Mouse (Mus musculus): ENCODE measurements around the gene Mical3. TPM values are rescaled to one million over a fixed set of nuclear protein-coding genes. Genes with fewer than 3 reads are reported as not detected.
"Not testable (repeated sequence)": the region's sequence is repeated elsewhere in the genome, so short reads cannot be mapped to it uniquely, and the experiment has no call there.

The Mical3 gene
- polyA plus RNA-seq, 1 experiment from 2014 or later: 17.0 TPM

DNA sequence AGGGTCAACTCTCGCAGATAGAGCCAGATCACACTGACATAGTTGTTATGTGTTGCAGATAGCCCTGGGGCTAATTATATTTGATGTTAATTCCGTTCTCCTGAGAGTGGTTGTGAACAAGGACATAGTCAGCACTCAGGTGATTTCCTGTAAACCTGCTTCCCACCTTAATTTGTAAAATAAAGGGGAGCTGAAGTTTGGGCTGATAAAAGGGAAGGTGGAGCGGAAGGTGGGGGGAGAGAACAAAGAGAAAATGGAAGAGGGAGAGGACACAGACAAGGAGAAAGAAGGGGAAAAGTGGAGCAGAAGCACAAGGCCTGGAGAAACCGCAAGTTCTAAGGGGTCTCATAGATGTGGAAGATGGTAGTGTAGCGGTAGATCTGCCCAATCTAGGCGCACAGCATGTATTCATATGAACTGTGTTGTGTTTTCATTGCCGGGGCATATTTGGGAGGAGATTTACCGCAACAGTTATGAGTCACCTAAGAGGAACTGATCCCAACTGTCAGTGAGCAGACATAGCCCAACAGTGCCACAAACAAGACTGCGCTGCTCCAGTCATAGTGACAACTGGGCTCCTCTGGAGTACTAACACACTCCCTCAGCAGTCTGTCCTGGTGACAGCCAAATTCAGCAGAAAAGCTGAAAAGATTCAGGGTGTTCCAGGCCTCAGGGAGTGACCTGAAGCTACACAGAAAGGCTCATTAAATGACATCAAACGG, 222.8 kb downstream of the Mical3 start:
- 85% methylated on average over 9 of the region's 10 CpGs for WGBS
- not testable (repeated sequence) for H3K4me3 ChIP-seq (ENCODE audit: low read depth, low read length); H3K36me3 ChIP-seq (ENCODE audit: control insufficient read depth, insufficient read depth, low read length); H3K9me3 ChIP-seq (ENCODE audit: control insufficient read depth, low read length); H3K4me1 ChIP-seq (ENCODE audit: control insufficient read depth, insufficient read depth, low read length); H3K27me3 ChIP-seq (replicated peaks; ENCODE audit: control insufficient read depth, insufficient read depth, low read length); DNase-seq (ENCODE audit: low spot score); ATAC-seq (ENCODE audit: low read depth); H3K27ac ChIP-seq (replicated peaks; ENCODE audit: low read depth, low read length); H3K9ac ChIP-seq (ENCODE audit: low read depth, low read length); H3K4me2 ChIP-seq (ENCODE audit: low read depth, low read length)

DNA sequence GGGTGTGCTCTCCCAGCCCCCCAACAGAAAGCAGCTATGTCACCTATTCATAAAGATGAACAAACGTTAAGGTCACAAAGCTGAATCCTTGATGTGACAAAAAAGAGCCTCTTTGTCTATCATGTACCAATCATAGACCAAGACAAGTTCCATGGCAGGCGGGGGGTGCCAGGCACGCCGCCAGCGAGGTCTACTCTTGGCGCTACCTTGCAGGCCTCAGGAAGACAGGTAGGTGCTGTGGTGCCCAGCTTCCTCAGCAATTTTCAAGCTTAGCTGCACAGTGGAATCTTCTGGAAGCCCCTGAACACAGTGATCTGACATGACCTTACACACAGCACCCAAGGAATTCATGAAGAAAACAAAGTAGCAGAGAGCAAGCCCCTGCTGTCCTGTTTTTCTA, 224.3 kb downstream of the Mical3 start:
- Histone ChIP-seq H3K36me3 (ENCODE audit: control insufficient read depth, insufficient read depth, low read length) (no peaks in the 10 kb centered on the region), H3K27ac (replicated peaks; ENCODE audit: low read depth, low read length) (no peak overlapping the region), H3K4me3 (ENCODE audit: low read depth, low read length) (no peak overlapping the region), H3K4me1 (ENCODE audit: control insufficient read depth, insufficient read depth, low read length) (no peaks in the 10 kb centered on the region), H3K9me3 (ENCODE audit: control insufficient read depth, low read length) (no peaks in the 10 kb centered on the region), H3K27me3 (replicated peaks; ENCODE audit: control insufficient read depth, insufficient read depth, low read length) (no peaks in the 10 kb centered on the region), H3K9ac (ENCODE audit: low read depth, low read length) (no peak overlapping the region), H3K4me2 (ENCODE audit: low read depth, low read length) (no peak overlapping the region)
- DNase-seq (ENCODE audit: low spot score): no peak
- WGBS: 92% methylated on average over 6 of the region's 6 CpGs
- ATAC-seq (ENCODE audit: low read depth): no peak

DNA sequence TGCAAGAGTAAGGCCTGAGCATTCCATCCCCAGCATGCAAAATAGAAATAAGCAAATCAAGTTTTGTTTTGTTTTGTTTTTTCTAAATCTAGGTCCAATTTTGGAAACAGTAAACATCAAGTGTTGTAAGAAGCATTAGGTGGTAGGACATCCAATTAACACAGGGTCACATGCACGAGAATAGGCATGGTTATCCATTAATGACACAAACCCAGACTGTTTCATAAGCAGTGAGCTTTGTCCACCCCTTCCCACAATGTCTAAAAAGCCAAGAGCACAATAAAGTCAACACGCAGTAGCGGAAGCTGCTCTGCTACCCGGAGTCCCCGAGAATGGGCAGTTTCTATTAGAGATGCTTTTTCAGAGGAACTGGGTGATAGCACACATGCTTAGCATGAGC, 225.7 kb downstream of the Mical3 start:
- Histone ChIP-seq H3K4me2 (ENCODE audit: low read depth, low read length) (no peak overlapping the region), H3K27ac (replicated peaks; ENCODE audit: low read depth, low read length) (no peak overlapping the region), H3K9me3 (ENCODE audit: control insufficient read depth, low read length) (no peaks in the 10 kb centered on the region), H3K27me3 (replicated peaks; ENCODE audit: control insufficient read depth, insufficient read depth, low read length) (no peaks in the 10 kb centered on the region), H3K4me1 (ENCODE audit: control insufficient read depth, insufficient read depth, low read length) (no peaks in the 10 kb centered on the region), H3K9ac (ENCODE audit: low read depth, low read length) (no peak overlapping the region), H3K36me3 (ENCODE audit: control insufficient read depth, insufficient read depth, low read length) (no peaks in the 10 kb centered on the region), H3K4me3 (ENCODE audit: low read depth, low read length) (no peak overlapping the region)
- DNase-seq (ENCODE audit: low spot score) (no peak), ATAC-seq (ENCODE audit: low read depth) (no peak)
- 88% methylated on average over 5 of the region's 5 CpGs for WGBS

DNA sequence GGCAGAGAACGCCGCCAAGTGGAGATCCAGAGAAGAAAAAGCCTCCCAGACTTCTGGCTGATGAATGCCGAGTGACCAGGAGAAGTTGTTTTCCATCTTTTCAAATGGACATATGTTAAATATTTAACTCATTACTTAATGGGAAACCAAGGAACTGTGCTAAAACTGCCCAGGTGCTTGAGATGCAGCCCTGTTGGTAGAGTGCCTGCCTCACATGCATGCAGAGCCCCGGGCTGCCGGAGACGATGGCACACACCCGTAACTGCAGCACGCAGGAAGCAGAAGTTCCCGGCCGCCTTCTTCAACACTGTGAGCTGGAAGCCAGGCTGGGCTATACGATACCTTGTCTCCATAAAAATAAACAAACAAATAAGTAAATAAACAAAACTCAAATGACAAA, 226.8 kb downstream of the Mical3 start:
- H3K4me3 ChIP-seq (ENCODE audit: low read depth, low read length): no peak overlapping the region
- no peaks in the 10 kb centered on the region for H3K4me1 ChIP-seq (ENCODE audit: control insufficient read depth, insufficient read depth, low read length)
- ATAC-seq (ENCODE audit: low read depth) (no peak), DNase-seq (ENCODE audit: low spot score) (no peak)
- WGBS: 81% methylated on average over 11 of the region's 11 CpGs
- H3K27me3 ChIP-seq (replicated peaks; ENCODE audit: control insufficient read depth, insufficient read depth, low read length): no peaks in the 10 kb centered on the region
- no peak overlapping the region for H3K27ac ChIP-seq (replicated peaks; ENCODE audit: low read depth, low read length)
- no peak overlapping the region for H3K9ac ChIP-seq (ENCODE audit: low read depth, low read length)
- no peak overlapping the region for H3K4me2 ChIP-seq (ENCODE audit: low read depth, low read length)
- H3K9me3 ChIP-seq (ENCODE audit: control insufficient read depth, low read length): no peaks in the 10 kb centered on the region
- H3K36me3 ChIP-seq (ENCODE audit: control insufficient read depth, insufficient read depth, low read length): no peaks in the 10 kb centered on the region

DNA sequence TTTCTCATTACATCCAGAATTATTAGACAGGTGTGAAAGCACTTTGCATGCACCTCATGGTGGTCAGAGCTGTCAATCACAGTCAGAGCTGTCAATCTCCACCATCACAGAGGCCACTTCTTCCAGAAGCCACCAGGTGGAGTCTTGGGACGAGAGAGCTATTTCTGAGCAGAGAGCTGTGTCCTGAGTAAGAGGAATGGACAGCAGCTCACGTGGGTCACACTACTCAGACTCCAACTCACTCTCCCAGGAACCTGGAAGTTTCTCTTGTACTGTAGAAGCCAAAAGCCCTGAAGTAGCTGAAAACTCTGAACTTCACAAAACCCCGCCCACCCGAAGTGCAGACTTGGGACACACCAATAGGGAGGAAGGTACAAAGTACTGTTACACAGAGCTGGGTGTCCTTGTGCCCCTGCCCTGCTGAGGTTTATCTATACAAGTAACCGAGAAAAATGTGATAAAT, 227.3 kb downstream of the Mical3 start:
- 54% methylated on average over 5 of the region's 5 CpGs for WGBS
- Histone ChIP-seq H3K27ac (replicated peaks; ENCODE audit: low read depth, low read length) (no peak overlapping the region), H3K36me3 (ENCODE audit: control insufficient read depth, insufficient read depth, low read length) (no peaks in the 10 kb centered on the region), H3K9me3 (ENCODE audit: control insufficient read depth, low read length) (no peaks in the 10 kb centered on the region), H3K4me1 (ENCODE audit: control insufficient read depth, insufficient read depth, low read length) (no peaks in the 10 kb centered on the region), H3K27me3 (replicated peaks; ENCODE audit: control insufficient read depth, insufficient read depth, low read length) (no peaks in the 10 kb centered on the region), H3K4me2 (ENCODE audit: low read depth, low read length) (no peak overlapping the region), H3K4me3 (ENCODE audit: low read depth, low read length) (no peak overlapping the region), H3K9ac (ENCODE audit: low read depth, low read length) (no peak overlapping the region)
- no peak for DNase-seq (ENCODE audit: low spot score)
- no peak for ATAC-seq (ENCODE audit: low read depth)

DNA sequence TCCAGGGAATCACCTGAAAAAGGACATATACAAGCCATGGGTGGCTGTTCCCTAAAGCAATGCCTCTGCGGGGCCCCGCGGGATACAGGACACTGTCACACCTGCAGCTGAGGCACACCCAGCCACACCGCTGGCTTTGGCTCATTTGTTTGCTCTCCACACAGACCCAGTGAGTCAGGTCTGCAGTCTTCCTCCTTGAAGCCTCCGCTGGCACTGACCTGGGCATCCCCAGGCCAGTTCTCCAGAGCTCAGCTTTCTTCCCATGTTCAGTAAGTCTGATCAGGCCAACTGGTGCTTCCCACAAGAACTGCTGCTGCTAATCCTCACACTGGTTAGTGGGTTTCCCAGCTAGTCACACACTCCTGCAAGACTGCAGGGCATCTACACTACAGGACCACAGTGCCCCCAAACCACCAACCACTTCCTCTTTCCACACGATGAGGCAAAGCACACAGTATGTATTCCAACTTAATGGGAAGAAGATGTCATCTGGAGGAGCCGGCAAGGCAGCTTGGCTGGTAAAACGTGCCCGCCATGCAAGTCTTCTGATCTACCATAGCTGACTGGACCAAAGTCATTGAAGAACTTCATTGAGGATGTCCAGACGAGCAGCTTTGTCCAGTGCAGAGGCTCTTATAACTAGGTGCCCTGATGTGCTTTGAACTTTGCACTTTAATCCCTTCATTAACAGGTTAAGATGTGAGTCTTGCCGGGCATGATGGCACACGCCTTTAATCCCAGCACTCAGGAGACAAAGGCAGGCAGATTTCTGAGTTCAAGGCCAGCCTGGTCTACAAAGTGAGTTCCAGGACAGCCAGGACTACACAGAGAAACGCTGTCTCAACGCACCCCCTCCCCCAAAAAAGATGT, 228.8 kb downstream of the Mical3 start:
- no peaks in the 10 kb centered on the region for H3K27me3 ChIP-seq (replicated peaks; ENCODE audit: control insufficient read depth, insufficient read depth, low read length)
- no peak overlapping the region for H3K9ac ChIP-seq (ENCODE audit: low read depth, low read length)
- no peak for ATAC-seq (ENCODE audit: low read depth)
- no peak overlapping the region for H3K27ac ChIP-seq (replicated peaks; ENCODE audit: low read depth, low read length)
- H3K4me1 ChIP-seq (ENCODE audit: control insufficient read depth, insufficient read depth, low read length): no peaks in the 10 kb centered on the region
- H3K4me2 ChIP-seq (ENCODE audit: low read depth, low read length): no peak overlapping the region
- no peaks in the 10 kb centered on the region for H3K9me3 ChIP-seq (ENCODE audit: control insufficient read depth, low read length)
- H3K36me3 ChIP-seq (ENCODE audit: control insufficient read depth, insufficient read depth, low read length): no peaks in the 10 kb centered on the region
- whole genome bisulfite sequencing: 90% methylated on average over 14 of the region's 14 CpGs
- H3K4me3 ChIP-seq (ENCODE audit: low read depth, low read length): no peak overlapping the region
- peak; percentile 12 for DNase-seq (ENCODE audit: low spot score)

DNA sequence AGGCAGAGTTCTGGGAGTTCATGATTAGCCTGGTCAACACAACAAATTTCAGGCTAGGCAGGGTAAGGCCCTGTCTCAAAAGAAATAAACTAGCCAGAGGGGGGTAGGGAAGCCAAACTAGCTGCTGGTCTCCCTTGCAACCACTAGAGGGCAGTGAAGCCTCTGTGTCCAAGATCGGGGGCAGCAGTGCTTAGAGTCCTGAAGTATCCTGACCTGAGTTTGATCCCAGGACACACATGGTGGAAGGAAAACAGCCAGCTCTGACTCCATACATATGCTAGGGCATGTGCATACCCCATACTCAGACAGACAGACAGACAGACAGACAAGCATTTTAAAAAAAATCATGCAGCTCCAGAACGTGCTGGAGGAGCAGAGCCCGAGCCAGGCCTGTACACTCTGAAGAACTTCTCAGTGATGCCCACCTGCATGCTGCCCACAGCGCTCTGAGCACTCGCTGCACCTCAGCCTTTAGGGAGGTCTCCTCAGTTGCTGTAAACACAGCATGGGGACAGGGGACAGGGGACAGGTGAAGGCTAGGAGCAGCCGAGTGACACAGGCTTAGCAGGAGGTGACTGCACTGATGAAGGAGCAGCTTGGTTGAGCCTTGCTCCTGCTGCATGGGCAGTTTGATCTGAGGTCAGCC, 232.5 kb downstream of the Mical3 start:
- Histone ChIP-seq H3K27ac (replicated peaks; ENCODE audit: low read depth, low read length) (no peak overlapping the region), H3K4me3 (ENCODE audit: low read depth, low read length) (no peak overlapping the region), H3K4me1 (ENCODE audit: control insufficient read depth, insufficient read depth, low read length) (no peaks in the 10 kb centered on the region), H3K36me3 (ENCODE audit: control insufficient read depth, insufficient read depth, low read length) (peaks cover 17% of the 10 kb centered on the region; the same call in 1 of the 2 replicates), H3K27me3 (replicated peaks; ENCODE audit: control insufficient read depth, insufficient read depth, low read length) (no peaks in the 10 kb centered on the region), H3K9me3 (ENCODE audit: control insufficient read depth, low read length) (no peaks in the 10 kb centered on the region), H3K9ac (ENCODE audit: low read depth, low read length) (no peak overlapping the region), H3K4me2 (ENCODE audit: low read depth, low read length) (no peak overlapping the region)
- WGBS: 67% methylated on average over 6 of the region's 6 CpGs
- DNase-seq (ENCODE audit: low spot score) (peak; percentile 56), ATAC-seq (ENCODE audit: low read depth) (peak; percentile 62)

DNA sequence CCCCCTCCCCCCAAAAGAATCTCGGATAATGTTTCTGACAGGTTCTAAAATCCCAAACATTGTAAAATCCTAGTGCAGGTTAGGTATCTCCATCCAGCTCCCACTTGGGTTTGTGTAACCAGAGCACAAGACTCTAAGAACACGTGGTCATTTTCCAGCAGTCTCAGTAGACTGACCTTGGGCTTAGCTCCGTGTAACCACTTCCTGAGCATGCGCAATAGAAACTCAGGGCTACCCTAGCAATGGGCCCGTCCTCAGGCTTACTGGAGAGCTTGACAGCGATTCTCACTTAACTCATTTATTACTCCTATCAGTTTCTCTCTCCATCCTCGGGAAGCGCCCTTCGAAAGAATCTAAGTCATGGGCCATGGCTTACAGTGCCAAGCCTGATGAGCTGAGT, 236.3 kb downstream of the Mical3 start:
- DNase-seq (ENCODE audit: low spot score) (no peak), ATAC-seq (ENCODE audit: low read depth) (no peak)
- Histone ChIP-seq H3K9me3 (ENCODE audit: control insufficient read depth, low read length) (no peaks in the 10 kb centered on the region), H3K27ac (replicated peaks; ENCODE audit: low read depth, low read length) (no peak overlapping the region), H3K27me3 (replicated peaks; ENCODE audit: control insufficient read depth, insufficient read depth, low read length) (no peaks in the 10 kb centered on the region), H3K4me2 (ENCODE audit: low read depth, low read length) (no peak overlapping the region), H3K4me1 (ENCODE audit: control insufficient read depth, insufficient read depth, low read length) (no peaks in the 10 kb centered on the region), H3K9ac (ENCODE audit: low read depth, low read length) (no peak overlapping the region), H3K36me3 (ENCODE audit: control insufficient read depth, insufficient read depth, low read length) (peaks cover 38% of the 10 kb centered on the region; the same call in 1 of the 2 replicates), H3K4me3 (ENCODE audit: low read depth, low read length) (no peak overlapping the region)
- WGBS: 89% methylated on average over 9 of the region's 9 CpGs

Data from embryonic facial prominence, embryonic 14.5 days (tissue).